Mouse (Mus musculus): ENCODE results near the gene Bdh2.

Gene Bdh2

DNA sequence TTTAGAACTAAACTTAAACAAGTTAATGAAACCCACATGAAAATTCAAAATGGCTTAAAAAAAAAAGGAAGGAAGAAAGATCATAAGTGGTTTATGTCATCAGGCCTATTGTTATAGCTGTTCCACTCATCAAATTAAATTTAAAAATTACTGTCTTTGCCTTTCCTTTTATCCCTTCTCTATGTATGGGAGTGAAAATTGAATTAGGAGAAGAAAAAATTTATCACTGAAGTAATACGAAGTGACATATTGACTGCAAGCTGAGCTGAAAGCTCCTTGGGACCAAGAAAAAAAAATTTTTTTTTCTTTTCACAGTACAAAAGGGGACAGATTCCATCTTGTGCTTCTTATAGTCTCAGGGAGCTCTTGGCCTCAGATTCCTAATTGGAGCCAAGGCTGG lies 14.5 kb downstream of the Bdh2 start:
- in situ Hi-C loops (cut with MseI, MboI) = loop anchor here in 1 of 2 experiments (25.0 kb wide), 1 partner anchor 417 kb away; no protein-coding TSS in a partner anchor

DNA sequence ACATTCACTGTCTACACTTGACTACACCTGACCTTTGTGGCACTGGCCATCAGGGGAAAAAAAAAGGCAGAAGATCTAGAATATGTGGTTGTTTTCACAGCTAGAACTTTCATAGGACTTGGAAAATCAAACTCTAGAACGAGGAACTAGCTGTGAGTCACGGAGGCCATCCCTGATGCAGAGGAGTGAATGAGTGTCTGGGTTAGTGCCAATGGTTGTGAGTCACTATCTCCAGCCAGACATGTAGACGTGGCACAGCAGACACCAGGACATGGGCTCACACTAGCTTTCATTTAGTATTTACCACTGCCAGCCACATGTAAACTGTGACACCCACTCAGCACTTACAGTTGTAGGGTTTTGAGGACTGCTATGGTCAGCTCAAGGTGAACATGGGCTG lies 17.5 kb downstream of the Bdh2 start:
- in situ Hi-C loops (cut with MseI, MboI) = loop anchor here in 1 of 2 experiments (25.0 kb wide), 1 partner anchor 414 kb away; no protein-coding TSS in a partner anchor

DNA sequence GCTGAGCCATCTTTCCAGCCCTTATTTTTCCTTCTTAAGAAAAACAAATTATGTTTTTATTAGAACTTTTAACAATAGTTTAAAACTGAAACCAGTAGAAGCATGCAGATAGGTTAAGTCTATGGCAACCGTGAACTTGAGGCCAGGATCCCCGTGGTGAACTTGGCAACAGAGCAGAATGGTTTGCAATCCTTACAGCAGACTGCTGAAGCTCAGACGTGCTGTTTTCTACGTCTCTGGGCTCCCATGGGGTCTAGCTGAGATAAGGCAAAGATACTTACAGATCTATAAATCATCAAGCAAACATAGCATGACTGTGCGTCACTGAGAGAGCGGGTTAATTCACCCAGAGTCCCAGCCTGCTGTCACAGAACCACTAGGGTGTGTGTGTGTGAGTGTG lies 19.1 kb downstream of the Bdh2 start:
- in situ Hi-C loops (cut with MseI, MboI) = no loop called here

DNA sequence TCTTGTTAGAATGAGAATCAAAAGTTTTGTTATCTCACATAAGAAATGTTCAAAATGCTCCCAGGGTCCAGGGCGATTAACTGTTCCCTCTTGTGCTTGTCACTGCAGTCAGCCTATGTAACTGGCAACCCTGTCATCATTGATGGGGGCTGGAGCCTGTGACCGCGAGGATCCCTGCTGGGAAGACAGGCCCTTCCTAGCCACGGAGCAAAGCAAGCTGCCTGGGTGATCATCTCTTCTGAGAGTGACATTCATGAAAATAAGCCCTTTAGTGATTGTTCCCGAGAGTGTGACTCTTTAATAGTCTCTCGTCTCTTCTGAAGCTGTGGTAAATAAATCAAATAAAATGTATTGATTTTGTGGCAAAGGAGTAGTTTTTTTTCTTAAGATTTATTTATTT lies 23.0 kb downstream of the Bdh2 start:
- in situ Hi-C loops (cut with MseI, MboI) = no loop called here

DNA sequence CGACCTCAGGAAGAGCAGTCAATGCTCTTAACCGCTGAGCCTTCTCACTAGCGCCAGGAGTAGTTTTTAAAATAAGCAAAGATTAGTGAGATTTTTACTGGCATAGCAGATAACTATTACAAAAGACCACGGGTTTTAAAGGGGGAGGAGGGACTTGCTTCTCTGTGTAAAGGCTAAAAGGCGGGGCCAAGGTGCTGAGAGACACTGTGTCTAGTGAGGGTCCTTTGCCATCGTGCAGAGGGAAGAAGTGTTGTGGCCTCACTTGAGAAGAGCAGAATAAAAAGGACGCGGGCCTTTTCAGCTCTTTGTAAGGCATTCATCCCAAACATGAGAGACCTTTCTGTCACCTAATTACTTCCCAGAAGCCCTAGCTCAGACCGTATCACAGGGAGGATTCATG lies 23.5 kb downstream of the Bdh2 start:
- in situ Hi-C loops (cut with MseI, MboI) = no loop called here

DNA sequence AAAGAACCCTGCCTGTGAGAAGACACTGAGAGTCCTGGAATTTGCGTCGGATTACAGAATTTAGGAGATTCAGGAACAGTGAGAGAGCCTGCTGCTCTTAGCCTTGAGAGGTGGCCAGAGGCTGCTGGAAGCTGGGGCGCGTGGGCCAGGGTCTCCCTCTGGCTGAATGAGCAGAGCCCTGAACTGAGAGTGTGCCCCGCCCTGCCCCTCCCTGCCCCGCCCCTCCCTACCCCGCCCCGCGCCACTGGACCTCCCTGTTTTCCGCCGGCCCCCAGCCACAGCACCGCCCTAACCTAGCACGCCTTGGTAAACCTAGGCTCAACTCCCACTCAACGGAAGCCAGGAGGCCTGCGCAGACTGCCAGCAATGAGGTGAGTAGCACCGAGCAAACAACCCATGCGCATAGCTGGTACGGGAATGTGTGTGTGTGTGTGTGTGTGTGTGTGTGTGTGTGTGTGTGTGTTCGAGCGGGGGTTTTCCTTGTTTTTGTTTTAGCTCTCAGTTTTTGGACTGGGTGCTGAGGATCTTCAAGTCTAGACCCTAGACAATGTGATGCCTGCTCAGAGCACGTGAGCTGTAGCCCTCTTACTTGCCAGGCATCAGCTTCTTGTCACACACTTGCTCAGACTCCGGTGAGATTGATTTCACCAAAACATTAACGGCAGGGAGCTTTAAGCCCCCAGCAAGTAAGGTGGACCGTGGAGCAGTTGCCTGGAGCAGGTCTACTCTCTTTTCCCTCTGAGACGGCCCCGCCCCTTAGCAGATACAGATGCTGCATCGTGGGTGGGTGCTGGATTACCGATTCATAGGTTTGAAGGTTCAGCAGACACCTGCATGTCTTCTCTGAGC lies 26.6 kb downstream of the Bdh2 start, which contains the start of gene Slc9b2:
TSS of gene Slc9b2 (plus strand) at position 290 of the 849 bp plus-strand sequence.
- in situ Hi-C loops (cut with MseI, MboI) = no loop called here

DNA sequence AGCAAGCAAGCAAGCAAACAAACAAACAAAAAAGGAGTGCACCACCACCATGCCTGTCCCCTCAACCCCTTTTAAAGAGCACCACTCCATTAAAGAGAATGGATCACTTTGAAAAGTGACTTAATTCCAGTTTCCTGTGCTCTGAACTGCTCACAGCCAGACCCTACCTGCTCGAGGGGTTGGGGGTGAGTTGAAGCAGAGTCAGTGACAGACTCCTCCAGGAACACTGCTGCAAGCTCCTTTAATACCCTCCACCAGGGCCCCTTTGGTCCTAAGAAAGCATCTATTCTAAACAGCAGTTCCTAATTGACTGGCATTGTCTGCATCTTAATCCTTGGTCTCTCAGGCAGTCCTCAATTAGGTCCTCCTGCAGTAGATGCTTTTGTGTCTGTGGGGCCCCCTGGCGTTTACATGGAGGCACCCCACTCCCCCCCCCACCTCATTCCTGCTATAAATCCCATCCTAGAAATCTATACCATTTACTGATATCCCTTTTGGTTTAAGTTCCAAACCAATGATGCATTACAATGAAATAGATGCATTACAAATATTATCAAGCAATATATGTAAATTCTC lies 32.0 kb downstream of the Bdh2 start:
- in situ Hi-C loops (cut with MseI, MboI) = no loop called here

DNA sequence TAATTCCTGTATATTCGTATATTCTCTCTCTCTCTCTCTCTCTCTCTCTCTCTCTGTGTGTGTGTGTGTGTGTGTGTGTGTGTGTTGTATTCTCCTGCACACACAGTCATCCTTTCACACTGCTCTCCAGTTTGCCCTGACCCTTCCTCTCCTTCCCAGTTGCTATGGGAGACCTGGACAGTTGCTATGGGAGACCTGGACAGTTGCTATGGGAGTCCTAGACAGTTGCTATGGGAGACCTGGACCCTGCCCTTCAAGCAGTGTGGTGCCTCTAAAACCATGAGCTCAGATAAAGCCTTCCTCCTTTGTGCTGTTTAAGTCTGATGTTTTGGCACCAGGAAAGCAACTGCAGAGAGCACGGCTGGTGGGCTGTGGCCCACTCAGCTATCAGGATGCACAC lies 32.7 kb downstream of the Bdh2 start:
- in situ Hi-C loops (cut with MseI, MboI) = no loop called here

DNA sequence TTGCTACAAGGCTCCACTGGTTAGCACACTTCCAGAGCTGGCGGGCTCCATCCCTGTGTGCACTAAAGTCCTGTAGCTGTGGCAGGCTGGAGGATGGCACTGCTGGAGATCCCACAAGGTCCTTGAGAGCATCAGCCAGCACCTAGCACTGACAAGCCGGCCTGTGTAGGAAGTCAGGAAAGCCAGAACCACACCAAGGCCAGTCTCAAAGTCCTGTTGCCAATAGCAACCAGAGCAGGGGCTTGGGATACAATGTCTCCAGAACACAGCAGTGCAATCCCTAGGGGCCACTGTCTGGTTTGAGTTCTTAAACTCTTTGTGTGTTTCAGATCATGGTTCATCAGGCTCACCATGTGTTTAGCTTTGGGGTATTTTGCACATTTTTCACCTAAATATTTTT lies 33.8 kb downstream of the Bdh2 start:
- in situ Hi-C loops (cut with MseI, MboI) = no loop called here

DNA sequence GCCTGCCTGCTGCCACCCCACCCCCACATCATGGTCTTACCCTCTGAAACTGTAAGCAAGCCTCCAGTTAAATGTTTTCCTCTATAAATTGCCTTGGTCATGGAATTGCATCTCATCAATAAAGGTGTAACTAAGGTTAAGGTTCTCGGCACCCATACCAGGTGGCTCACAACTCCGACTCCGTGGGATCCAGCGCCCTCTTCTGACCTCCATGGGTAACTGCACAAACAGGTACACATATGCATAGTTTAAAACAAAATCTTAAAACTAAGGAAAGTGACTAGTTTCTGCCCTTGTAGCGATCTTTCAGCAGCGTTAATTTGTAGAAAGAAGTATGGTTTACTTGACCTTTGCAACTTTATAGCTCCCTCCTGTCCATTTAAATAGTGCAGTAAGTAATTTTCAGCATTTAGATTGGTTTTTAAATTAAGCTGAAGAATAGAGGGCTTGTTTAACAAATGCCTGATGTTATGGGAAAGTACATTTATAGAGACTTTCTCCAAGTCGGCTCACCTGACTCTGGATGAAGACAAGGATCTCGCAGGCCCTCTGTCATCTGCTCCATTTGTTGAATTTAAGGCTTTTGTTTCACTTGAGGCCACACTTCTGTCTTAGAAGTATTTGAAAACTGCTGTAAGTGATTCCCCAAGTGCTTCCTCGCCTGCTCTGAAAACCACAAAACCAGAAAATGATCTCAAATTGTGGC lies 34.9 kb downstream of the Bdh2 start:
- in situ Hi-C loops (cut with MseI, MboI) = no loop called here

DNA sequence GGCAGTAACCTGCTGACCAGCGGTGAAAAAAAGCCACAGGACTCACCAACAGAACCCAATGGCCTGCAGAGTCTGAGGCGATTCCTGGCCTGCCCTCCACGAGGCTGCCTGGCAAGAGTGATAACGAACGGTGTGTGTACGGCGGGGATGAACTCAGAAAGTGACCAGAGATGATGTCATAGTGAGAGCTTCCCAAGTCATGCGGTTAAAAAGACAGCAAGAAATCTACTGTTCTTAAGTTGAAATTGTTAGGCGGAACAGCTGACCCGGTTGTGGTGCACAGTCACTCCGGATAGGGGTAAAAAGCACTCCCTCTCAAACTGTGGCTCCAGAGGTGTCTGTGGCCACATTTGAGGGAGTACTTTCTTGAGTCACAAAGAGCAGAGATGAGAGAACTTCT lies 37.3 kb downstream of the Bdh2 start:
- in situ Hi-C loops (cut with MseI, MboI) = no loop called here

DNA sequence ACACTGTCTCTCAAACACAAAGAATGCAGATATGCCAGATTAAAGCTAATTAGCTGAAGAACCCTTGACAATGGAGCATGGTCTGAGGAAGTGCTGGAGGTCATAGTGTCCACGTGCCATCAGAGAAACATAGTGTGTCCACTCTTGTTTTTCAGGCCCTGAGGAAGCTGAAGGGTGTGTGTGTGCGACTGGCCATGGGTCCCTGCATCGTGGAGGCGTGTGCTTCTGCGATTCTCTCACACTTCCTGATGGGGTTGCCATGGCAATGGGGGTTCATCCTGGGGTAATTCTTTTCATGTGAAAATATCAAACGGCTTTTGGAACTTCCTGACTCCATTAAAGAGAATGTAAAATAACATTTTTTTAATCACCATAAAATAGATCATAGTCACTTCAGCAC lies 43.3 kb downstream of the Bdh2 start:
- in situ Hi-C loops (cut with MseI, MboI) = no loop called here

DNA sequence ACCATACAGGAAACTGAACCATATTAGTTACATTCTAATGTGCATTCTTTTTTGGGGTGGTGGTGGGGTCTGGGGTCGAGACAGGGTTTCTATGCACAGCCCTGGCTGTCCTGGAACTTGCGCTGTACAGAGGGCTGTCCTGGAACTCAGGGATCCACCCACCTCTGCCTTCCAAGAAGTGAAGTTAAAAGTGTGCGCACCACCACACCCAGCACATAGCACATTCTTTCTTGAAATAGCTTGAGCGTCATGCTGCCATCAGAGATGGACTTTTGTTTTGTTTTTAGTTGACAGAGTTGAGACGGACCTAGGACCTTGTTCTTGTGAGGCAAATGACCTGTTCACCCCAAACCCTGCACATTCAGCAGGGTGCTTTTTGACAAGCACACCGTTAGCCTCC lies 46.2 kb downstream of the Bdh2 start:
- in situ Hi-C loops (cut with MseI, MboI) = loop anchor here (5.0 kb wide), 2 partner anchors 35 to 45 kb away; partner anchors contain the start of gene Bdh2 (in 1 of the 2)

DNA sequence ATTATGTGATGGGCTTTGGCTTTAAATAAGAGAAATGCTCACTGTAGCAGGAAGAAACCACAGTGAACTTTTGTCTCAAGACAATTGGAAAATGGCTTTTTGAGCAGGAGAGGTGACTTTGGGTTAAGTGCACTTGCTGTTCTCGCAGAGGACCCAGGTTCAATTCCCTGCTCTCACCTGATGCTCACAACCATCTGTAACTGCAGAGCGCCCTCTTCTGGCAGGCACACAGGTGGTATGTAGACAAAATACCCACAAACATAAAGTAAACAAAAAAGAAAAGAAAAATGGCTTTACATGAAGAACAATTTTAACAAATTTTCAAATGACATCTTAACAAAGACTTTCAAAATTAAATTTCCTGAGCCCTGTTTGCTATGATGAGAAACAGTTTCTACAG lies 46.6 kb downstream of the Bdh2 start:
- in situ Hi-C loops (cut with MseI, MboI) = loop anchor here (5.0 kb wide), 2 partner anchors 35 to 45 kb away; partner anchors contain the start of gene Bdh2 (in 1 of the 2)

DNA sequence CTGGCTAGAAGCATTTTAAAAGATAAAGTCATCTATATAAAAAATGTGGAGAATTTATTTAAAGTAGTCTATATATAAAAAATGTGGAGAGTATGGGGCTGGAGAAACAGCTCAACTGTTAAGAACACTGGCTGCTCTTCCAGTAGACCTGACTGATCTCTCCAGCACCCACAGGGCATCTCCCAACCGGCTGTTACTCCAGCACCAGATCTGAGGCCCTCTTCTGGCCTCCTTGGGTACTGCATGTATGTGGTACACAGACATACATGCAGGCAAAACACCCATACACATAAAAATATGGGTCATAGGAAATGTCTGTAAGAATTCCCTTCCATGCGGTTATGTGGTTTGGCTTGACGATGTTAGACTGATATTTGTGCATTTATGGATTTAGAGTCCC lies 47.5 kb downstream of the Bdh2 start:
- in situ Hi-C loops (cut with MseI, MboI) = loop anchor here (5.0 kb wide), 2 partner anchors 36 to 46 kb away; partner anchors contain the start of gene Bdh2 (in 1 of the 2)

DNA sequence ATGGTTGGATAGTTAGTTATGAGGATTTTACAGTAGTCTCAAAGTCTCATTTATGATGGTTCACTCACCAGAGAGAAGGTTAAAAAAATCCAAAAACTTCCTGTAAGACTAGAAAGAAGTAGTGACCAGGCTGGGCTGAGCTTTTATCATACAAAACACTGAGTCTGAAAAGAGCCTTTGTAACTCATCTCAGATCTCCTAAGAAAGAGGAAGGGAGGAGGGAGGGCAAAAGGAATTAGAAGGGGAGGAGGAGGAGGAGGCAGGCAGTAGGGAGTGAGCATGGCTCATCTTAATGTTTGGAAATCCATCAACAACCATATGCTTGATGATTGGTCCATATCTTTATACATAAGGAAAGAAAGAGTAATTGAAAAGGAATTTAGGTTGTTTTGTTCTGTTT lies 51.7 kb downstream of the Bdh2 start:
- in situ Hi-C loops (cut with MseI, MboI) = no loop called here

DNA sequence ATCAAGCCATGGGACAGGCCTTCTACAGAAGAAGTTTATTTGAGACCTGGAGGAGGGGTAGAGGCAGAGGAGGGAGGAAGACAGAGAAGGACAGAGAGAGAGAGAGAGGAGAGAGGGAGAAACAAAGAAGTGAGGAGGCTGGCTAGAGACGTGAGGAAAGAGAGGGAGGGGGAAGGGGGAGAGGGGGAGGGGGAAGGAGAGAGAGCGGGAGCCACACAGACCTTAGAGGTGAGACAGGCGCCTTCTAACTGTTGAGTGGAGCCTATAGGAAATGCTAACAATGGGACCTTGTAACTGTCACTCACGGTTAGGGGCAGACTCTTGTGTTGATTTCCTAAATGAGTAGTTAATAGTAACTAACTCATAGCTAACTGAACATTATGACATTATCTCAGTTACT lies 52.7 kb downstream of the Bdh2 start:
- in situ Hi-C loops (cut with MseI, MboI) = no loop called here

DNA sequence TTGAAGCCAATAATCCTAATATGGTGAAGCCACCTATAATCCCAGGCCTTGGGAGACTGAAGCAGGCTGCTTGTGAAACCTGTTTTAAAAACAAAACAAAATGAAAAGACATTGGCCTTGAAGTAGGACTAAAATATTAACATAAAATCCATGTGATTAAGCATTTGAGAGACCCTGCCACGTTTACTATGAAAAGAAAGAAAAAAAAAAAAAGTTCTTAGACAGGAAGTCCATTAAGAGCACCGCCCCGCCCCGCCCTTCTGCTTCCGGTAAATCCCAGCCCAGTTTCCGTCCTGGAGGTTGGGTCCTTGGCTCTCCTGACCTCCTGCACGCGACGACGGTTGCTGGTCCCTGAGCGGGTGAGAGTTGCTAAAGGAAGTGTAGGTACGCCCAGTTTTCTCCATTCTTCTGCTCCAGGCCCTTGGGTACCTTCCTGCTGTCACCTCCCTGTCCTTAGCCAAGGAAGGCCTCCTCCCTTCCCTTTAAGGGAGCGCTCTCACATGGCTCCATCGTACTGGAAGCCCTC lies 66.8 kb downstream of the Bdh2 start, which contains the start of gene Slc9b1:
TSS of gene Slc9b1 (plus strand) at position 291 of the 526 bp plus-strand sequence.
- in situ Hi-C loops (cut with MseI, MboI) = no loop called here

DNA sequence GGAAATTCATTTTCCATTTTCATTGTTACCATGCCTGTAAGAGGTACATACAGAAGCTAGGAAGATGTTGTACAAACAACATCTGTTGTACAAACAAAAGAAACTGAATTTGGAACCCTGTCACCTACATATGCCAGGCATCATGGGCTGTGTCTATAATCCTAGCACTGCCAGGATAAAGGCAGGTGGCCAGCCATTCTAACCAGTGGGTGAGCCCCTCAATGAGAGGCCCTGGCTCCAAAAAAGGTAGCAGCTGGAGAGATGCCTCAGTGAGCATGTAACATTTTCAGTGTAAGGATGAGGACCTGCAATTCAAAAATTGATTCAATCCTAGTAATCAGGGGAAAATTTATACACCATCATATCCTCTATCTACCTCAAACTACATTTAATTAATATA lies 68.0 kb downstream of the Bdh2 start:
- in situ Hi-C loops (cut with MseI, MboI) = no loop called here

DNA sequence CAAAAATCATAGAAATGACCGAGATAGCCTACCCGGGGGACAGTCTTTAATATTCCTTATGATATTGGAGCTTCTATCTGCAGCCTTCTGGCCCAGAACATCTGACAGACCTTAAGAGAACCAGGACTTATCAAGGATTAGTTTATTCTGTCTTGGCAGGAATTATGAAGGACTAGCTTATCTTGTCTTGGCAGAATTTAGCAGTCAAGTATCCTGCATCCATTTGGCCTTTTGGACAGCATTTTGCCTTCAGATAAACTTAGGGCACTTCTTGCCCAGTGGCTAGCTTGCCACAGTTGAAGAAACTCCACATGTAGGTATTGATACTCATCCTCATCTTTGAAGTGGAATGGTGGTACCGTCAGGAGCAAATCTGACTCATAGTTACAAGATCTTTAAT lies 70.8 kb downstream of the Bdh2 start:
- in situ Hi-C loops (cut with MseI, MboI) = no loop called here

All from mouse trophoblast stem cell (cell line).